Mouse (Mus musculus) lung, adult 2 months (tissue): ENCODE data around the gene Cygb.

ENCODE experiments used
- CTCF ChIP-seq: fragments of 200-500 bp; IDR thresholded peaks from 2 replicates; pipeline ENCODE4 v1.5.1; 2011; ENCODE audit warnings: mild to moderate bottlenecking, low read length, control low read depth; ENCODE audit not compliant: insufficient read depth
- POLR2A ChIP-seq: fragments of 200-500 bp; IDR thresholded peaks from 2 replicates; pipeline ENCODE4 v1.6.1; 2011; ENCODE audit warnings: low read depth, mild to moderate bottlenecking, control low read depth, low read length, borderline replicate concordance; ENCODE audit errors: extremely low read depth

DNA sequence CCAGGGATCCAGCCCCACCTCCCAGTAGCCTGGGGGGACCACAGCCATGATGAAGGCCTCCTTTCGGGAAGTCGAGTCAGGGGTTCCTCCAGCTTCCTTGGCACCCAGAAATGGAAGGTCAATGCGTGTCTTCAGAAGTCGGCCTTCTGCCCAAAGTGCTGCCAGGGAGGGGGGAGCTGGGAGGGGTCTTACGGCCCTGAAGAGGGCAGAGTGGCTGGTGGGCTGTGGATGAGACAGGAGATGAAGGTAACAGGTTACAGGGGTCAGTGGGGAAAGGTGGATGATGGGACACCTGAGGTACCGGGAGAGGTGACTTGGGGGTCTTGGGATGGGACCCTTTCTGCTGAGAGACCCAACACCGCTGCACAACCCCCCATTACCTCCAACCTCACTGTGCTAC is 7.3 kb downstream of the Cygb start:
- no peak for TF ChIP-seq CTCF
- TF ChIP-seq POLR2A, result no peak
